Mouse (Mus musculus) liver, embryonic 14.5 days (tissue): ENCODE measurements around the gene Cc2d2b.

Experiments used
- CTCF ChIP-seq: IDR thresholded peaks from 2 replicates; pipeline ENCODE4 v1.5.1; 2016; ENCODE audit warnings: antibody characterized with exemption, low read depth, control low read depth
- EP300 ChIP-seq: IDR thresholded peaks from 2 replicates; pipeline ENCODE4 v1.6.1; 2016; ENCODE audit warnings: antibody characterized with exemption, low read depth

- TF ChIP-seq CTCF (no peak), EP300 (no peak)
Observed at GRCm38 (mm10) chr19:40738683-40739324, 9.7 kb upstream of the Cc2d2b start.
